Mouse (Mus musculus) small intestine, adult 2 months (tissue): ENCODE data around the gene Itsn1.

Source experiments
- CTCF ChIP-seq: fragments of 200-500 bp; IDR thresholded peaks from 2 replicates; pipeline ENCODE4 v1.5.1; 2012; ENCODE audit warnings: low read depth, mild to moderate bottlenecking, control low read depth, inconsistent platforms, low read length, moderate library complexity, mixed read lengths; ENCODE audit not compliant: insufficient replicate concordance, insufficient read length; ENCODE audit errors: extremely low read depth
- POLR2A ChIP-seq: fragments of 200-500 bp; IDR thresholded peaks from 2 replicates; pipeline ENCODE4 v1.6.1; 2012; ENCODE audit warnings: low read depth, mild to moderate bottlenecking, control low read depth, inconsistent platforms, low read length, moderate library complexity

DNA sequence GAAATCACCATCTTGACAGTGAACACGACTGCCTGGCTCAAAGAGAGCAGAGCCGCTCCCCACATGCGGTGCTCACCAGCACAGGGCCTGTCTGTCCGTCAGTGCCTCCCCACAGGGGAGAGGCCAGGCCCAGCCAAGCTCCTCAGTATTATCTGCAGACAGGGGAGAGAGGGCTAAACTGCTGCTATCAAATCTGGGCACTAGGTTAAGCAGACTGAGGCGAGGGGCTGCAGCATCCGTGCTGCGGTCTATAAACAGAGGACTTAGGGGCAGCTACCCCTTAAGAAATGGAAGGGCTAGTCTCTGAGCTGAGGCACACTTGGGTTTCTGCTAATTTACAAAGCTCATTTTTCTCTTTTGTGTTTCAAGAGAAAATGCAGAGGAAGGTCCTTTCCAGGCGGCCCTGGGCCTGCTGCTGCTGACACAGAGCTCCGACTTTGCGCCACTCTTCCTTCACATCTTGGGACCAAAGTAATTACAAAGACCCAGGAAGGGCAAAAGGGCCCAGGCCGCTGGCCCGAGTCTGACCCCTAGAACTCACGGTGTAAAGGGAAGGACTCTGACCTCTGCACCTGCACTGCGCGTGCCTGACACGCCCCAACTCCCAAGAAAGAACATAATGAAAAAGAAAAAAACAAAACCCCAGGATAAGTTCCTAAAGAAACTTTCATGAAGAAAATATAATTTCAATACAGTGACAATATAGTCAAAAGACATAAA, 199.0 kb downstream of the Itsn1 start:
- TF ChIP-seq CTCF (no peak), POLR2A (no peak)
